Mouse (Mus musculus) limb, embryonic 10.5 days (tissue): ENCODE measurements around the gene Car6. TPM values are rescaled to one million over a fixed set of nuclear protein-coding genes. Genes with fewer than 3 reads are reported as not detected.

Source experiments
- DNase-seq: peaks from one replicate; pipeline ENCODE4 v3.0.0-alpha.2; 2017; ENCODE audit warnings: low spot score
- H3K27ac ChIP-seq: fragments of 300-500 bp; sonication (generic); 2 replicates; pipeline ENCODE4 v1.5.1; 2016; ENCODE audit warnings: mild to moderate bottlenecking
- H3K27me3 ChIP-seq: fragments of 300-500 bp; sonication (generic); 2 replicates; pipeline ENCODE4 v1.6.1; 2016; ENCODE audit warnings: low read depth, mild to moderate bottlenecking; ENCODE audit not compliant: poor library complexity, severe bottlenecking
- H3K36me3 ChIP-seq: fragments of 300-500 bp; sonication (generic); 2 replicates; pipeline ENCODE4 v1.6.1; 2016; ENCODE audit warnings: mild to moderate bottlenecking, moderate library complexity
- H3K4me1 ChIP-seq: fragments of 300-500 bp; sonication (generic); 2 replicates; pipeline ENCODE4 v1.6.1; 2016
- H3K4me3 ChIP-seq: fragments of 300-500 bp; sonication (generic); 2 replicates; pipeline ENCODE4 v1.5.1; 2016; ENCODE audit warnings: mild to moderate bottlenecking, moderate library complexity
- H3K9me3 ChIP-seq: fragments of 300-500 bp; sonication (generic); replicated peaks from 2 replicates; pipeline ENCODE4 v1.6.1; 2016; ENCODE audit warnings: mild to moderate bottlenecking
- WGBS: fragments of 180-500 bp; shearing (Covaris S2); methylation state at CpG from one replicate; pipeline ENCODE4 v1.1.7; 2016; 5-methylcytosine and 5-hydroxymethylcytosine counted together
- polyA plus RNA-seq: library from polyadenylated mRNA; unstranded; fragments of >200 nt; fragmentation: Nextera tagmentation; extraction: Ambion mirVana; gene quantifications from 2 replicates; pipeline ENCODE4 v1.2.1, GENCODE M21; 2016

Car6 gene
- not detected in 2 replicates for polyA plus RNA-seq

DNA sequence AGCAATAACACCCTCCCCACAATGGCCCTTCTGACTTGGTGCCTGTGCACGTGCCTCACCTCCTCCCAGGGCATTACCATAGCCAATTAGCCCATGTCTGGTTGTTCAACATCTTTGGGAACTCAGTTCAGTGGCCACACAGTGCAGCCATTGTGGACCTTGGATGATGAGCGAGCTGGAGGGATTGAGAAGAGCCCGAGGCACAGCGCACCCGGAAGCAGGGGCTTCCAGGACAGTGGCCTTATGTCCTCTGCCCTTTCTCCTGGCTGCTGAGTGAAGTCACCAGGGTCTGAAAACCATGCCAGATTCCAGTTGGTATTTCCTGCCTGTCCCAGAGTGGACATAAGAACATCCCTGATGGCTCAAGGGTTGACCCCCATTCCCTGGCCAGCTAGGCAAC, at the start of gene Car6:
Car6 (minus strand) TSS at position 101 of the 400 bp plus-strand sequence.
- WGBS, result 77% methylated on average over 5 of the region's 5 CpGs
- DNase-seq, result no peak
- no peak within 1 kb of the TSS for H3K4me3 ChIP-seq
- no peaks in the 10 kb centered on the region for H3K36me3 ChIP-seq
- no peaks in the 10 kb centered on the region for H3K9me3 ChIP-seq
- H3K27ac ChIP-seq, result no peak within 1 kb of the TSS
- no peaks in the 10 kb centered on the region for H3K27me3 ChIP-seq
- peaks cover 15% of the 10 kb centered on the region for H3K4me1 ChIP-seq

DNA sequence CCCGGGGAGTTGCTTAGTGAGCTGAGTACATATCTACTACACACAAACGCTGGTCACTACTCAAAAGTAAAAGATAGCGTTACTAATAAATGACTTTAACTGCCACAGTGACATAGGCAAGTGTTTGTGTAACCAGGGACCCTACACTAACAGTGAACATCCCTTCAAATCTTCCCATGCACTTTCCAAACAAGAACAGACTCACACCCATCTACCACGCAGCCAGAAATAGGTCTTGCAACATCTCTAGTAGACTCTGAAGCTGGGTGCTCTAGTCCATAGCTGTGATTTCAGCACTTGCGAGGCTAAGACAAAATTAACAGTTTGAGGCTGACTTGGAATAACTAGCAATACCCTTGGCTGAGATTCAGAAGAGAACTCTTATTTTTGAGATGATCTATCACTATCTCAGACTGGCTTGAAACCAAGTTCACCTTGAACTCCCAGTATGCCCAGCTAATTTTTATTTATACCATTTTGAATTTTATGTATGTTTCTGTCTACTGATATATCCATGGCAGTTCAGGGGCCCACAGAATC, 48.7 kb upstream of the Car6 start:
- Histone ChIP-seq H3K27me3 (no peaks in the 10 kb centered on the region), H3K4me1 (no peaks in the 10 kb centered on the region), H3K9me3 (no peaks in the 10 kb centered on the region), H3K27ac (no peak overlapping the region), H3K4me3 (no peak overlapping the region), H3K36me3 (peaks cover 90% of the 10 kb centered on the region)
- 87% methylated on average over 5 of the region's 5 CpGs for WGBS
- DNase-seq, result no peak

DNA sequence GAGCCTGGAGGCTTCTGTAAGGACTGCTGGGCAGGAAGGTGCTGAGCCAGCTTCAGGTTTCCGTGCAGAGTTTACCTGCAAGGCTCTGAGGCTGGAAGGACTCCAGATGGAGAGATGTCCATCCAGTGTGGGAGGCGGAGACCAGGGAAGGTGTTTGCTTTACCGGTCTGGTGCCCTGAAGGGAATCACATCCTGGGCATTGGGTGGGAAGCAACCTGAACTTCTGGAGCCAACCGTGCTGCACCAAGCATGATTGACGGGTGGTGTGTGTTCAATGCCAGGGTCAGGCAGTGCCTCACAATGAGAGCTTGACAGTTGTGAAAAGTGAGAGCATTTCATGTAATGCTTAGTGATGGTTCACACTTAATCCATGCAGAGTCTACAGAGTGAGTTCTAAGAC, 47.8 kb upstream of the Car6 start:
- Histone ChIP-seq H3K9me3 (no peaks in the 10 kb centered on the region), H3K36me3 (peaks cover 93% of the 10 kb centered on the region), H3K4me1 (no peaks in the 10 kb centered on the region), H3K27ac (no peak overlapping the region), H3K4me3 (no peak overlapping the region), H3K27me3 (no peaks in the 10 kb centered on the region)
- DNase-seq, result no peak
- WGBS, result 90% methylated on average over 5 of the region's 5 CpGs

DNA sequence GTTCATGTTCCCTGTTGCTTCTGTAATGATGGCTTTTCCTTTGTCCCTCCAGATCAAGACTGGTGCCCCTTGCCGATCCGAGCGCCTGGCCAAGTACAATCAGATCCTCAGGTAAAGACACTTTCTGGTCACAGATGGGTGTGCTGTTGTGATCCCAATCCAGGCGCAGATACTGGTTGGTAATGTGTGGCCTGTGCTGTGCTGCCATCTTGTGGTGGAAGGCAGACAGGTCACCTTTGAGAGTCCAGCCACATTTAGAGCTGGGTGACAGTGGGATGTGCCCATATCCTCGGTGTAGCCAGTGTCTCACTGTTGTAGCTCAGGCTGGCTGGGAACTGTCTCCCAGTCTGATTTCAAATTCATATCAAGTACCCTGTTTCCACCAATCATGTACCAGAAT, 46.9 kb upstream of the Car6 start:
- Histone ChIP-seq H3K4me3 (no peak overlapping the region), H3K4me1 (peaks cover 4% of the 10 kb centered on the region; the same call in 1 of the 2 replicates), H3K27me3 (no peaks in the 10 kb centered on the region), H3K27ac (no peak overlapping the region), H3K9me3 (no peaks in the 10 kb centered on the region), H3K36me3 (peaks cover 98% of the 10 kb centered on the region)
- peak; percentile 76 for DNase-seq
- WGBS, result 73% methylated on average over 5 of the region's 5 CpGs

DNA sequence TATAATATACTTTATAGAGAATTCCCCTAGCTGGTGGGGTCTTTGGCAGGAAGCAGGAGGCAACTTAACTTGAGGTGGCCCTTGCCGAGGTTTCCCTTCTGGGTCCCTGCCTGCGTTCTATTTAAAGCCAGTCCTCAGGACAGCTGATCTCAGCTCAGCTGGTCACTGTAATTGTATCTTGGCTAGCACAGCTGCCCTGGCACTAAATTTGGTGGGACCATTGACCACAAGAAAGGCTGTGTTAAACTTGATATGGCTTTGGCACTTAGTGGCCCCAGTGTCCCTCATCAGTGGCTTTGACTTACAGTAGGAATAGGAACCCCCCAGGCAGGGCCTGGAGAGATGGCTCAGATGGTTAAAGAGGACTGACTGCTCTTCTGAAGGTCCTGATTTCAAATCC, 44.7 kb upstream of the Car6 start:
- Histone ChIP-seq H3K27me3 (no peaks in the 10 kb centered on the region), H3K4me3 (no peak overlapping the region), H3K27ac (no peak overlapping the region), H3K36me3 (peaks cover 99% of the 10 kb centered on the region), H3K4me1 (peaks cover 18% of the 10 kb centered on the region), H3K9me3 (no peaks in the 10 kb centered on the region)
- DNase-seq, result no peak
- WGBS, result 77% methylated on average over 2 of the region's 2 CpGs

DNA sequence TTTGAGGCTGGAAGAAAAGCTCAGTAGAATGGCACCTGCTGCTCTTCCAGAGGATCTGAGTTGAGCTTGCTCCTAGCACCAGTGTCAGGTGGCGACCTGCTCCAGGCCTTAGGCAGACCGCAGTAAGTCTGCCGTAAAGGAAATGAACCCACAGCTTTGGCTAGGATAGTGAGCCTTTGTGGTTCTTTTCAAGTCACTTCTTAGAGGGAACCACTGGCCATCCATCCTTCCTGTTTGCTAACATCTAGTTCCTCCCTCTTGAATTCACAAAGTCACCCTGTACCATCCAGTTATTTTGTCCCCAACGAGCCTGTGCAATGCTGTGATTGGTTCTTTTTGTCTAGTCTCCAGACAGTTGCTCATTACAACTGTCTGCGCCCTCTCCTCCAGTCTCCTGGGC, 41.6 kb upstream of the Car6 start:
- Histone ChIP-seq H3K4me1 (peaks cover 40% of the 10 kb centered on the region), H3K4me3 (no peak overlapping the region), H3K27me3 (no peaks in the 10 kb centered on the region), H3K9me3 (no peaks in the 10 kb centered on the region), H3K27ac (no peak overlapping the region), H3K36me3 (peaks cover 92% of the 10 kb centered on the region)
- DNase-seq, result no peak
- WGBS, result 86% methylated on average over 5 of the region's 5 CpGs

DNA sequence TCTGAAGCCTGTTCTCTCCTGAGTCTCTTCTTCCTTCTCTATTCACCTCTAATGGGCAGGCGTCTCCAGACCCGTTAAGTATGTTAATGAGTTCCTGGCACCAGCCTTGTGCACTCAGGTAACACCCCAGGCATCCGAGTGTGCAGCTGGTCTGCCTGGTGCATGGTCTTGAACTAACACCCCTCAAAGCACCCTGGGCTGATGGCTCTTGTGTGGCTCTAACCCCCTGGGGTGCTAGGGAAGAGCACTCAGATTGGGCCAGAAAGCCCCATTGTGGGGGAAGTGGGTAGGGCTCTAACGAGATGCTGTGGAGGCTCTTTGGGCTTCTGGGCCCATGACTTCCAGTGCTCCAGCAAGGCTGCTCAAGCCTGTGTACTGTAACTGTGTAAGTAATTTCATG, 40.6 kb upstream of the Car6 start:
- 71% methylated on average over 4 of the region's 4 CpGs for WGBS
- Histone ChIP-seq H3K4me1 (peaks cover 43% of the 10 kb centered on the region), H3K27me3 (no peaks in the 10 kb centered on the region), H3K36me3 (peaks cover 82% of the 10 kb centered on the region), H3K9me3 (no peaks in the 10 kb centered on the region), H3K27ac (no peak overlapping the region), H3K4me3 (no peak overlapping the region)
- DNase-seq, result no peak

DNA sequence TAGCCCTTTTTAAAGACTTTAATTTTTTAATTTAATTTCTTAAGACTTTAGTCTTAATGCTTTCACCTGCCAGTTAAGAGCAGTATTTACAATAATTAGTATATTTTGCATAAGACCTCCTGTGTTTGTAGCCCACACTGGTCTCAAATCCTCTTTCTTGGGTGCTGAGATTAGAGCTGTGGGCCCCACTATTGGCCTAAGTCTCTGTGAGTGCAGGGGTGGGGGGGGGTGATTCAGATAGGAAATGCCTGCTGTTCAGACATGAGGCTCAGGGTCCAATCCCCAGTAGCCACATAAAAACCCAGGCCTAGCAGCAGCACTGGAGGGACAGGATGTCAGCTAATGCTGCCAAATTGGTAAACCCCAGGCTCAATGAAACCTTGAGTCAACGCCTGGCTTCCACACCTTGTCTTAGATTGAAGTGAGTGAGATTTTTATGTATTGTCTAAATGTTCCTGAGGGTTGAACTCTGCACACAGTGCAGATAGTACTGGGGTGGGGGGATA, 39.3 kb upstream of the Car6 start:
- Histone ChIP-seq H3K4me1 (peaks cover 53% of the 10 kb centered on the region), H3K9me3 (no peaks in the 10 kb centered on the region), H3K27me3 (no peaks in the 10 kb centered on the region), H3K36me3 (peaks cover 69% of the 10 kb centered on the region), H3K4me3 (peak overlapping the region; percentile 96; the same call in 1 of the 2 replicates), H3K27ac (0 out of 2 replicates have a peak overlapping the region, but pooled peaks have one; percentile 99)
- WGBS, result 79% methylated on average over 1 of the region's 1 CpGs
- DNase-seq, result no peak

DNA sequence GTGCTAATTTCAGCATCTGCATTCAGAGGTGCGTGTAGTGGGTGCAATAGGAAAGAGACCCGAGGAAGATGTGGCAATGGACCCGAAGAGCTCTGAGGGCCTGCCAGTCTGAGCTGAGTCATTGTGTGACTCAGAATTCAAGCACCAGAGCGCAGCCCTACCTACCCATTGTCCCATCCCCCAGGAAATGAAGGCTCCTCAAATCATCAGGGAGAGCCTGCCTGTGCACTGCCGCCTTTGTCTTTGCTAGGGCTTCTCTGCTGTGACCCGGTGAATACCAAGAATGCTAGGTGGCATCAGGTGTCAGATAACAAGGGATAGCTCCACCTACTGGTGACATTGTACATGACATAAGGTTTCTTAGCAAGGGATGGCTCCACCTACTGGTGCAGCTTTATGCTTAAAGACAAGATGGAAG, 38.8 kb upstream of the Car6 start:
- H3K36me3 ChIP-seq, result peaks cover 64% of the 10 kb centered on the region
- H3K4me3 ChIP-seq, result peak overlapping the region; percentile 96
- no peaks in the 10 kb centered on the region for H3K9me3 ChIP-seq
- H3K27ac ChIP-seq, result peak overlapping the region; percentile 99
- H3K4me1 ChIP-seq, result peaks cover 58% of the 10 kb centered on the region
- WGBS, result 6% methylated on average over 6 of the region's 6 CpGs
- H3K27me3 ChIP-seq, result no peaks in the 10 kb centered on the region
- DNase-seq, result peak; percentile 80

DNA sequence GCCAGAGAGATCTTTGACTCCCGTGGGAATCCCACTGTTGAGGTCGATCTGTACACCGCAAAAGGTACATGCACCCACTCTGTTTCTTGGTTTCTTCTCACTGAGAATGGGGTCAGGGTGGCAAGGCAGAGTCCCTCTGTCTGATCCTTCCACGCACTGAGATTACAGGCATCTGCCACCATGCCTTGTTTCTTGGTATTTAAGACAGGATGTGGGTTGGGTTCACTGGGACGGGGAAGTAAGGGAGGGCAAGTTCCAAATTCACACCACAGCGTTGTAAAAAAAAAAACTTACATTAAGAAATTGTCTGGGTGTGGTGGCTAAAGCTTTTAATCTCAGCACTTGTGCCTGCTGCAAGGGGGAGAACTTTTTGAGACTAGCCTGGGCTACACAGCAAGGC, 38.4 kb upstream of the Car6 start:
- Histone ChIP-seq H3K27me3 (no peaks in the 10 kb centered on the region), H3K27ac (peak overlapping the region; percentile 99), H3K4me3 (peak overlapping the region; percentile 96), H3K36me3 (peaks cover 60% of the 10 kb centered on the region), H3K4me1 (peaks cover 62% of the 10 kb centered on the region), H3K9me3 (no peaks in the 10 kb centered on the region)
- WGBS, result 29% methylated on average over 6 of the region's 6 CpGs
- no peak for DNase-seq

DNA sequence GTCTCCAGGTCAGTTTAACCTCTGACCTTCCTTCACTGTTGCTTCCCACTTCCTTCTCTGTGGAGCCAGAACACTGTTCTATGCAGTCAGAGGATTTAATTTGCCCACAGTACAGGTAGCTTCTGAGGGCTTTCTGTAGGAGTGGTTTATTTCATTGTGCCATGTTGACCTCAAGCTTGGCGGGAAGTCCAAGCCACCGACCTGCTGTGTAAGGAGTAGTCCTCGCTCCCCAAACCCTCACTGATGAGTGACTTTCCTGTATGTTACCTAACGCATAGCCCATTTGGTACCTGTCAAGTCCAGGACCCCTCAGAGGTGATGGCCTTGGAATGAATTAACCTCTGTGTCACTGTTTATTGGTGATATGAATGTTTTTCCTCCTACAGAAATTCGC, 38.0 kb upstream of the Car6 start:
- Histone ChIP-seq H3K4me3 (peak overlapping the region; percentile 96), H3K27ac (peak overlapping the region; percentile 99), H3K4me1 (peaks cover 67% of the 10 kb centered on the region), H3K9me3 (no peaks in the 10 kb centered on the region), H3K27me3 (no peaks in the 10 kb centered on the region), H3K36me3 (peaks cover 55% of the 10 kb centered on the region)
- no peak for DNase-seq
- WGBS, result 13% methylated on average over 5 of the region's 5 CpGs

DNA sequence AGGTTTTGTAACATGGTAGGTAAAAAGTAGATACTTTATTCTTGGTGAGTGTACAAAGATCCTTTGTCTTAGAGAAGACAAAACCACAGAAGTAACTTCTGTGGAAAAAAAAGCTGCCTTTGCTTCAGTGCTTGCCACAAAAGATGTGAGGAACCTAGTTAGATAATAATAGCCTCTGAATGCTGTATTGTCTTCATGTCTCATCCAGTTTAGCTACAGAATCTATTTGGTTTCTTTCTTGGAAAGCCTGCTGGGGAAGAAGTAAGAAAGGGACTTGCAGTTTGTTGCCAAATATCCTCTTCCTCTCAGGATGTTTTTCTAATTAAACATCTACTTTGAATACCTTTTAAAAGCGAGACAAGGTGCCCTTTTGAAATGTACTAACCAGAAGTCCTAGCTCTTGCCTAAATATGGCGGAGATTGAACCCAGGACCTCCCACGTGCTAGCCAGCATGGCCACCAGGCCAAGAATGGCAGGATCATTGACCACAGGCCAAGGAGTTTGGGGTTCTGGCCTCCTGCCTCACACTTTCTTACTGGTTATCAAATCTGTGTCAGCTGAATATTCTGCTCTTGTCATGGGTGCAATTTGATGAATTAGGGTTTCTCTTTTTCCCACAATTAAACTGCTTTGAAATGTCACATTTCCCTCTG, 37.4 kb upstream of the Car6 start:
- Histone ChIP-seq H3K36me3 (peaks cover 50% of the 10 kb centered on the region), H3K27me3 (no peaks in the 10 kb centered on the region), H3K4me3 (peak overlapping the region; percentile 96), H3K27ac (peak overlapping the region; percentile 99), H3K4me1 (peaks cover 67% of the 10 kb centered on the region), H3K9me3 (no peaks in the 10 kb centered on the region)
- no peak for DNase-seq
- WGBS, result 4% methylated on average over 3 of the region's 3 CpGs

DNA sequence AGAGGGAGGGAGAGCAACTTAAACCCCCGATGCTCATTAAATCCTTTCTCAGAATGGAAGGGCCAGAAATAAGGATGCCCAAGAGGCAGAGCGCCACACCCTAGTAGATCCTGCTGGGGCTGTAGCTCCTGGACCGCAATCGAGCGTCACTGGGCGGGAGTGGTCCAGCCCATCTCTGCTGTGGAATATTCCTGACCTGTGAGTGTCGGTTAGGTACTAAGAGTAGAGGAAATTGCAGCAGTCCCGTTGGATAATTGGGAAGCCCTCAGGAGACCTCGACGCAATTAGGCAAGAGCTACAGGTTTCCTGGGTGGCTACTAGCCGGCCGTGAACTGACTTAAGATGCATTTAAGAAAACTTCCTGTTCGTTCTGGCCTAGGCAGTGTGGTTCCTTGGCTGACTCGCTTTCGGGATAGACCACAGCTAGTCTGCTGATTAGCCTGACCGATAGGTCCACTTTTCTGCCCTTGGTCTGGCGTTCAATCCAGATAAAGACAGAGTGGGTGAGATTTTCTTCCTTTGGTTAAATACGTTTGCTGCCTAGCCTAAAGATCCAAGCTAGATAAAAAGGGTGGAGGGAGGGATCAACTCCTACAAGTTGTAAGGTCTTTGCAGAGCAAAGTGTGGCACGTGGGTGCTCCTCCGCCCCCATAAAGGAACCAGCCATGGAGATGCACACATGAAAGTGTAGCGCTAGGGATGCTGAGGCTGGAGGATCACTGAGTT, 36.7 kb upstream of the Car6 start:
- Histone ChIP-seq H3K27ac (peak overlapping the region; percentile 99), H3K9me3 (no peaks in the 10 kb centered on the region), H3K27me3 (no peaks in the 10 kb centered on the region), H3K4me1 (peaks cover 61% of the 10 kb centered on the region), H3K36me3 (peaks cover 43% of the 10 kb centered on the region), H3K4me3 (peak overlapping the region; percentile 96)
- peak; percentile 62 for DNase-seq
- WGBS, result under 1% methylated on average over 21 of the region's 21 CpGs
